Mouse (Mus musculus) small intestine, adult 2 months (tissue): ENCODE data around the gene Tfip11.

Source experiments
- CTCF ChIP-seq: fragments of 200-500 bp; IDR thresholded peaks from 2 replicates; pipeline ENCODE4 v1.5.1; 2012; ENCODE audit warnings: low read depth, mild to moderate bottlenecking, control low read depth, inconsistent platforms, low read length, moderate library complexity, mixed read lengths; ENCODE audit not compliant: insufficient replicate concordance, insufficient read length; ENCODE audit errors: extremely low read depth
- POLR2A ChIP-seq: fragments of 200-500 bp; IDR thresholded peaks from 2 replicates; pipeline ENCODE4 v1.6.1; 2012; ENCODE audit warnings: low read depth, mild to moderate bottlenecking, control low read depth, inconsistent platforms, low read length, moderate library complexity

DNA sequence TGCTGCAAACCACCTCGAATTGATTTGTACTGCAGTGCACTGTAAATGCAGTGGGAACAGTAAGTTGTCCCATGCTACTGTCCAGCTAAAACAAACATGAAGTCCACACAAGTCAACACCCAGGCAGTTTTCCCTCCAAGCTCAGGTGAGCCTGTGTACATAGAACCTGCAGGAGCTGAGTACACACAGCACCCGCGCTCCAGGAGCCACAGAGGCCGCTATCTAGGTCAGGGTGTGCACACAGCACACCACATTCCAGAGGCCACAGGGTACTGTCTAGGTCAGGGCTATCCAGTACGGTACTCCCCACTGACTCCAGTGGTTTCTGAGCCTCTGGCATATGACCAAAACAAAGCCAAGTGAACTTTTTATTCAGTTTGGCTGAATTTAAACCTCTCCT is 23.8 kb upstream of the Tfip11 start:
- TF ChIP-seq POLR2A (no peak), CTCF (no peak)
